ENCODE assay signal across 21 mouse cellular contexts in the genomic region with DNA sequence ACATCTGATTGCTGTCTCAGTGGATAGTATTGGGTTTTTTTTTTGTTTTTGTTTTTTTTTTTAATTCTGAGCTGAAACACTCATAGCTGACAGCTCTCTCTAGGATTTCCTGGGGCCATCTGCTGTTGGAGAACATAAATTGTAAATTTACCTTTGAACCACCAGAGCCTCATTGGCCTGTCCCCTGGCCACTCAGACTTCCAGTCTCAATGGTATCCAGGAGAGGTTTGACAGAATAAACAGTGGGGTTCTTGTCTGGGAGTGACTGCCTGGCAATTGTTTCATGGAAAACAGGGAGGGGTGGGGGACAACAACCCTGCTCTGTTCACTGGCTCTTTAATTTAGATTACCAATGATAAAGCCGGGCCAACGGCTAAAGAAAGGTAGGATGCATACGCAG.
DNase-seq lines count a peak whose midpoint lies in the region; ATAC-seq and TF ChIP-seq lines count a peak whose summit lies in the region.
"Had no signal": no experiment of that assay in that cellular context is flagged by ENCODE, and none has a peak within 500 bp of the region (broad histone marks: within the 10 kb centered on the region; RNA-seq: fewer than 3 reads in every experiment).

No protein-coding gene starts in this region.

- no peak overlapping the region for H3K9ac ChIP-seq in hindbrain, embryonic 12.5 days
- no peak overlapping the region for H3K9ac ChIP-seq in hindbrain, embryonic 11.5 days (ENCODE audit: low read depth, low read length)
- H3K9ac ChIP-seq in midbrain, embryonic 14.5 days (replicated peaks; ENCODE audit: low read length): no peak overlapping the region
- no peak overlapping the region for H3K9ac ChIP-seq in midbrain, embryonic 16.5 days (ENCODE audit: low read depth, low read length)
- H3K9ac ChIP-seq in neural tube, embryonic 14.5 days (replicated peaks; ENCODE audit: low read depth, low read length): no peak overlapping the region
- H3K9ac ChIP-seq in kidney, embryonic 15.5 days: no peak overlapping the region
- H3K9ac ChIP-seq: forebrain, postnatal 0 days; hindbrain, embryonic 15.5 days; lung, embryonic 15.5 days had no signal

- no peak overlapping the region for H3K4me3 ChIP-seq in cerebellum, adult 2 months (replicated peaks; ENCODE audit: insufficient read depth, low read depth, low read length)
- H3K4me3 ChIP-seq in hindbrain, embryonic 12.5 days: no peak overlapping the region
- H3K4me3 ChIP-seq in hindbrain, embryonic 11.5 days (ENCODE audit: low read depth, low read length): no peak overlapping the region
- H3K4me3 ChIP-seq in midbrain, embryonic 14.5 days (replicated peaks; ENCODE audit: low read depth, low read length): no peak overlapping the region
- H3K4me3 ChIP-seq in midbrain, embryonic 16.5 days (ENCODE audit: low read depth, low read length): no peak overlapping the region
- H3K4me3 ChIP-seq in neural tube, embryonic 14.5 days (ENCODE audit: low read depth, low read length): no peak overlapping the region
- H3K4me3 ChIP-seq in kidney, embryonic 15.5 days (replicated peaks): no peak overlapping the region
- H3K4me3 ChIP-seq: erythroblast, embryonic 14.5 days; heart, adult 2 months; hindbrain, embryonic 15.5 days; lung, embryonic 15.5 days had no signal

- DNase-seq in cerebellum, adult 2 months: peak; percentile 18 to 39
- no peak for DNase-seq in cerebellum, postnatal 25 days
- no peak for DNase-seq in hindbrain, embryonic 11.5 days (ENCODE audit: low spot score)
- DNase-seq in midbrain, embryonic 14.5 days: peak; percentile 28
- DNase-seq: adrenal gland, adult 8-10 months; forebrain, postnatal 0 days; gastrocnemius, postnatal 10 days; heart, adult 2 months; kidney, adult 9 months; kidney, postnatal 4 days; liver; spleen, adult 18-20 months; thymus, adult 2 months had no signal

- H3K4me1 ChIP-seq in cerebellum, adult 2 months (ENCODE audit: control insufficient read depth, insufficient read depth, low read length): peaks cover 8% of the 10 kb centered on the region
- H3K4me1 ChIP-seq in hindbrain, embryonic 12.5 days: peaks cover 18% of the 10 kb centered on the region
- H3K4me1 ChIP-seq in hindbrain, embryonic 11.5 days (replicated peaks; ENCODE audit: control insufficient read depth, insufficient read depth, low read length): no peaks in the 10 kb centered on the region
- peaks cover 12% of the 10 kb centered on the region; the same call in 1 of the 2 replicates for H3K4me1 ChIP-seq in midbrain, embryonic 14.5 days (ENCODE audit: control insufficient read depth, insufficient read depth, low read length)
- peaks cover 21% of the 10 kb centered on the region for H3K4me1 ChIP-seq in midbrain, embryonic 16.5 days (ENCODE audit: control insufficient read depth, insufficient read depth, low read length)
- H3K4me1 ChIP-seq in neural tube, embryonic 14.5 days (ENCODE audit: control insufficient read depth, insufficient read depth, low read length): peaks cover 19% of the 10 kb centered on the region; the same call in 1 of the 2 replicates
- peaks cover 40% of the 10 kb centered on the region for H3K4me1 ChIP-seq in kidney, embryonic 15.5 days

- WGBS in cerebellum, adult 2 months: 34% methylated on average over 3 of the region's 3 CpGs
- whole genome bisulfite sequencing in hindbrain, embryonic 12.5 days: 33% methylated on average over 3 of the region's 3 CpGs
- 50% methylated on average over 3 of the region's 3 CpGs for WGBS in hindbrain, embryonic 11.5 days
- WGBS in midbrain, embryonic 14.5 days: 39% methylated on average over 3 of the region's 3 CpGs
- WGBS in midbrain, embryonic 16.5 days: 44% methylated on average over 3 of the region's 3 CpGs
- 22% methylated on average over 3 of the region's 3 CpGs for WGBS in neural tube, embryonic 14.5 days
- 39% methylated on average over 3 of the region's 3 CpGs for WGBS in kidney, embryonic 15.5 days

- TF ChIP-seq POLR2A in cerebellum, adult 2 months (IDR thresholded peaks at IDR 0.05; ENCODE audit: borderline replicate concordance, insufficient read depth, low read length): no peak

- no peak for ATAC-seq in hindbrain, embryonic 12.5 days (ENCODE audit: low FRiP score)
- no peak for ATAC-seq in hindbrain, embryonic 11.5 days (ENCODE audit: low FRiP score)
- ATAC-seq in midbrain, embryonic 14.5 days (ENCODE audit: low FRiP score, low TSS enrichment): no peak
- no peak for ATAC-seq in midbrain, embryonic 16.5 days
- ATAC-seq in neural tube, embryonic 14.5 days (ENCODE audit: low read depth): 0 out of 2 replicates have a peak, but pooled peaks have one; percentile 14
- no peak for ATAC-seq in kidney, embryonic 15.5 days (replicated peaks; ENCODE audit: low FRiP score)
- ATAC-seq: forebrain, postnatal 0 days had no signal

- H3K36me3 ChIP-seq in hindbrain, embryonic 12.5 days: no peaks in the 10 kb centered on the region
- H3K36me3 ChIP-seq in hindbrain, embryonic 11.5 days (ENCODE audit: control insufficient read depth, insufficient read depth, low read length): no peaks in the 10 kb centered on the region
- no peaks in the 10 kb centered on the region for H3K36me3 ChIP-seq in midbrain, embryonic 14.5 days (ENCODE audit: control insufficient read depth, insufficient read depth, low read length)
- no peaks in the 10 kb centered on the region for H3K36me3 ChIP-seq in midbrain, embryonic 16.5 days (ENCODE audit: control insufficient read depth, insufficient read depth, low read length)
- H3K36me3 ChIP-seq in neural tube, embryonic 14.5 days (ENCODE audit: control insufficient read depth, insufficient read depth, low read length): no peaks in the 10 kb centered on the region
- no peaks in the 10 kb centered on the region for H3K36me3 ChIP-seq in kidney, embryonic 15.5 days
- H3K36me3 ChIP-seq: hindbrain, embryonic 15.5 days; lung, embryonic 15.5 days had no signal

- TF ChIP-seq CTCF in cerebellum, adult 2 months (IDR thresholded peaks at IDR 0.05; ENCODE audit: borderline replicate concordance, insufficient read depth, low read depth, low read length): no peak

- no peak overlapping the region for H3K4me2 ChIP-seq in hindbrain, embryonic 12.5 days (replicated peaks)
- H3K4me2 ChIP-seq in hindbrain, embryonic 11.5 days (replicated peaks; ENCODE audit: low read depth, low read length): no peak overlapping the region
- H3K4me2 ChIP-seq in midbrain, embryonic 14.5 days (ENCODE audit: low read length): no peak overlapping the region
- H3K4me2 ChIP-seq in midbrain, embryonic 16.5 days (ENCODE audit: low read length): no peak overlapping the region
- H3K4me2 ChIP-seq in neural tube, embryonic 14.5 days (ENCODE audit: low read depth, low read length): peak overlapping the region; percentile 12; the same call in 1 of the 2 replicates
- no peak overlapping the region for H3K4me2 ChIP-seq in kidney, embryonic 15.5 days
- H3K4me2 ChIP-seq: hindbrain, embryonic 15.5 days; lung, embryonic 15.5 days had no signal

- no peaks in the 10 kb centered on the region for H3K27me3 ChIP-seq in cerebellum, adult 2 months (ENCODE audit: control insufficient read depth, insufficient read depth, low read length)
- 0 out of 2 replicates have a peak, but pooled peaks cover 2% of the 10 kb centered on the region for H3K27me3 ChIP-seq in hindbrain, embryonic 12.5 days
- no peaks in the 10 kb centered on the region for H3K27me3 ChIP-seq in hindbrain, embryonic 11.5 days (ENCODE audit: control insufficient read depth, insufficient read depth, low read length)
- H3K27me3 ChIP-seq in midbrain, embryonic 14.5 days (ENCODE audit: control insufficient read depth, insufficient read depth, low read length): no peaks in the 10 kb centered on the region
- H3K27me3 ChIP-seq in midbrain, embryonic 16.5 days (ENCODE audit: control insufficient read depth, insufficient read depth, low read depth, low read length): no peaks in the 10 kb centered on the region
- H3K27me3 ChIP-seq in neural tube, embryonic 14.5 days (ENCODE audit: control insufficient read depth, insufficient read depth, low read length): no peaks in the 10 kb centered on the region
- H3K27me3 ChIP-seq in kidney, embryonic 15.5 days: no peaks in the 10 kb centered on the region
- H3K27me3 ChIP-seq: CH12.LX; hindbrain, embryonic 15.5 days; lung, embryonic 15.5 days had no signal

- H3K9me3 ChIP-seq in hindbrain, embryonic 12.5 days (replicated peaks): no peaks in the 10 kb centered on the region
- no peaks in the 10 kb centered on the region for H3K9me3 ChIP-seq in hindbrain, embryonic 11.5 days (ENCODE audit: control insufficient read depth, low read length)
- no peaks in the 10 kb centered on the region for H3K9me3 ChIP-seq in midbrain, embryonic 14.5 days (ENCODE audit: control insufficient read depth, low read length)
- H3K9me3 ChIP-seq in midbrain, embryonic 16.5 days (replicated peaks; ENCODE audit: control insufficient read depth, low read length, poor library complexity, severe bottlenecking): no peaks in the 10 kb centered on the region
- H3K9me3 ChIP-seq in neural tube, embryonic 14.5 days (ENCODE audit: control insufficient read depth, low read length): no peaks in the 10 kb centered on the region
- H3K9me3 ChIP-seq in kidney, embryonic 15.5 days (replicated peaks): no peaks in the 10 kb centered on the region
- H3K9me3 ChIP-seq: hindbrain, embryonic 15.5 days; lung, embryonic 15.5 days had no signal

- 0 out of 2 replicates have a peak overlapping the region, but pooled peaks have one; percentile 38 for H3K27ac ChIP-seq in cerebellum, adult 2 months (ENCODE audit: insufficient read depth, low read length)
- peak overlapping the region; percentile 44; the same call in 1 of the 2 replicates for H3K27ac ChIP-seq in hindbrain, embryonic 12.5 days
- H3K27ac ChIP-seq in hindbrain, embryonic 11.5 days (ENCODE audit: low read depth, low read length): no peak overlapping the region
- no peak overlapping the region for H3K27ac ChIP-seq in midbrain, embryonic 14.5 days (replicated peaks; ENCODE audit: low read depth, low read length)
- no peak overlapping the region for H3K27ac ChIP-seq in midbrain, embryonic 16.5 days (ENCODE audit: low read length)
- H3K27ac ChIP-seq in neural tube, embryonic 14.5 days (ENCODE audit: low read depth, low read length): peak overlapping the region; percentile 65
- H3K27ac ChIP-seq in kidney, embryonic 15.5 days: no peak overlapping the region
- H3K27ac ChIP-seq: heart, adult 2 months; hindbrain, embryonic 15.5 days; lung, embryonic 15.5 days had no signal

Comparison
In these comparisons a context has a peak if more than half of its experiments do, and no peak if none do; other contexts are left out.
1. DNase-seq: peak in cerebellum, adult 2 months (2 of 2) and midbrain, embryonic 14.5 days (single experiment); none in cerebellum, postnatal 25 days (0 of 2) and hindbrain, embryonic 11.5 days (single experiment).
2. H3K27ac ChIP-seq: peak in cerebellum, adult 2 months (single experiment), hindbrain, embryonic 12.5 days (single experiment) and neural tube, embryonic 14.5 days (single experiment); none in hindbrain, embryonic 11.5 days (single experiment), midbrain, embryonic 14.5 days (single experiment), midbrain, embryonic 16.5 days (single experiment) and kidney, embryonic 15.5 days (single experiment).